ENCODE assay signal across 13 mouse cellular contexts in genomic region chr8:120074516-120074915, GRCm38 (mm10).
"Had no signal": no experiment of that assay in that cellular context is flagged by ENCODE, and none has a peak within 500 bp of the region (broad histone marks: within the 10 kb centered on the region; RNA-seq: fewer than 3 reads in every experiment).

No protein-coding gene starts in this region.

- H3K27ac ChIP-seq: hindbrain, postnatal 0 days; liver, embryonic 13.5 days; lung, embryonic 15.5 days; macrophage; midbrain, embryonic 15.5 days; neural tube, embryonic 12.5 days had no signal

- H3K36me3 ChIP-seq: liver, embryonic 13.5 days; lung, embryonic 15.5 days; midbrain, embryonic 15.5 days; neural tube, embryonic 12.5 days had no signal

- H3K4me1 ChIP-seq: liver, embryonic 13.5 days; lung, embryonic 15.5 days had no signal

- H3K4me2 ChIP-seq: liver, embryonic 13.5 days; lung, embryonic 15.5 days; midbrain, embryonic 11.5 days; midbrain, embryonic 15.5 days; neural tube, embryonic 12.5 days had no signal

- H3K27me3 ChIP-seq: lung, embryonic 15.5 days; midbrain, embryonic 15.5 days; neural tube, embryonic 12.5 days had no signal

- H3K4me3 ChIP-seq: liver, embryonic 13.5 days; lung, embryonic 15.5 days; megakaryocyte, embryonic 14.5 days; midbrain, embryonic 15.5 days; neural tube, embryonic 12.5 days had no signal

- H3K9me3 ChIP-seq: liver, embryonic 13.5 days; lung, embryonic 15.5 days; megakaryocyte, embryonic 14.5 days; midbrain, embryonic 15.5 days; neural tube, embryonic 12.5 days had no signal

- DNase-seq: left cerebral cortex, postnatal 4 days; liver, embryonic 13.5 days; liver, postnatal 0 days; lung, postnatal 14 days; thymus, adult 18-20 months; thymus, postnatal 14 days had no signal

- H3K9ac ChIP-seq: liver, embryonic 13.5 days; liver, postnatal 0 days; lung, embryonic 15.5 days; midbrain, embryonic 15.5 days; neural tube, embryonic 12.5 days had no signal

- ATAC-seq: hindbrain, postnatal 0 days; liver, postnatal 0 days; midbrain, embryonic 15.5 days had no signal
